Mouse (Mus musculus): ENCODE data around the gene Ankrd61.

DNA sequence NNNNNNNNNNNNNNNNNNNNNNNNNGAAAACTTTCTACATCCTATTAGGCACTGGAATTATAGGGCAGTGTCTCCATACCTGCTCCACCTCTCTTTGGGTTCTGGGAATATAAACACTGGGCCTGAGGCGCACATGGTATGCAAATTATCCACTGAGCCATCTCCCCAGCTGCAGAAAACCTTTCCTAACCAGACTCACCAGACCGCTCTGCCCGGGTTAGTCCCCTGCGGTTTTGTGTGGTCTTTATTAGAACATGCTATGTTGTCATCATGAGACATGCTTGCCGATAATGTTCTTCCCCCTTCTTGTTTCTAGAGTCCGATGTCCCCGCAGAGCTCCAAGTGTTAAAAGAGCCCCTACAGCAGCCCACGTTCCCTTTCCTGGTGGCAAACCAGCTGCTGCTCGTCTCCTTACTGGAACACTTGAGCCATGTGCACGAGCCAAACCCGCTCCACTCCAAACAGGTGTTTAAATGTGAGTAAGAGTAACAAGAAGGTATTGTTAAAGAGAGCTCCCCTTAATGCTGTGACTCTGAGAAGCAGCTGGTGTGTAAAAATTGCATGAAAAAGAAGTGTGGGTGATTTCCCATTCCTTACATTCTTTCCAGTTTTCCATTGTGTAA is 25.8 kb downstream of the Ankrd61 start:
- no peak for TF ChIP-seq CTCF (IDR thresholded peaks at IDR 0.05; ENCODE audit: insufficient read depth, low read depth, low read length)
- TF ChIP-seq POLR2A (IDR thresholded peaks at IDR 0.05; ENCODE audit: insufficient read depth, low read depth, low read length) = no peak
